Mouse (Mus musculus) limb, embryonic 15.5 days (tissue): Measurements from ENCODE around the gene Fetub. TPM values are rescaled to one million over a fixed set of nuclear protein-coding genes. Genes with fewer than 3 reads are reported as not detected.

Experiments used
- polyA plus RNA-seq: library from polyadenylated mRNA; unstranded; fragments of >200 nt; fragmentation: Nextera tagmentation; extraction: Ambion mirVana; gene quantifications from 2 replicates; pipeline ENCODE4 v1.2.1, GENCODE M21; 2015

The Fetub gene
- polyA plus RNA-seq, 1 experiment from 2014 or later, result 2.3 TPM

Other genes with a start within 250 kb of the Fetub start
- gene Crygs, start 106.8 kb upstream of the Fetub start, polyA plus RNA-seq, result not detected in 2 replicates
- gene Tbccd1, start 60.7 kb upstream of the Fetub start, polyA plus RNA-seq, result 24.7 and 25.0 TPM in 2 replicates
- 116 and 119 TPM in 2 replicates for gene Dnajb11, start 60.5 kb upstream of the Fetub start, polyA plus RNA-seq
- 1.4 and 5.6 TPM in 2 replicates for gene Ahsg, start 27.1 kb upstream of the Fetub start, polyA plus RNA-seq
- not detected in 2 replicates for gene Hrg, start 32.7 kb downstream of the Fetub start, polyA plus RNA-seq
- gene Kng2, start 111.1 kb downstream of the Fetub start, polyA plus RNA-seq, result 1.1 and 1.8 TPM in 2 replicates
- gene Kng1, start 139.5 kb downstream of the Fetub start, polyA plus RNA-seq, result 0.43 and 1.9 TPM in 2 replicates
- 259 and 273 TPM in 2 replicates for gene Eif4a2, start 189.1 kb downstream of the Fetub start, polyA plus RNA-seq
- gene Rfc4, start 209.4 kb downstream of the Fetub start, polyA plus RNA-seq, result 75.9 and 87.0 TPM in 2 replicates
- gene Adipoq, start 228.2 kb downstream of the Fetub start, polyA plus RNA-seq, result 2.5 TPM in 1 of 2 replicates, not detected in the other